Mouse (Mus musculus) bone marrow, adult 2 months (tissue): ENCODE measurements around the gene Hmga1.

Experiments used
- CTCF ChIP-seq: fragments of 200-500 bp; IDR thresholded peaks from 2 replicates; pipeline ENCODE4 v1.5.1; 2011; ENCODE audit warnings: low read length, control low read depth; ENCODE audit not compliant: control insufficient read depth, insufficient read depth
- POLR2A ChIP-seq: fragments of 200-500 bp; IDR thresholded peaks from 2 replicates; pipeline ENCODE4 v1.6.1; 2011; ENCODE audit warnings: low read depth, mild to moderate bottlenecking, control low read depth, low read length, borderline replicate concordance; ENCODE audit not compliant: control insufficient read depth

- TF ChIP-seq CTCF, result peak; percentile 100
- TF ChIP-seq POLR2A, result no peak
Observed at GRCm38 (mm10) chr17:27534718-27535117, 21.6 kb upstream of the Hmga1 start.
